Mouse (Mus musculus) cortical plate, adult 2 months (tissue): ENCODE data around the gene Fbxo2. TPM values are rescaled to one million over a fixed set of nuclear protein-coding genes. Genes with fewer than 3 reads are reported as not detected.
A peak's percentile ranks its signal among the peaks of the same experiment; 100 is the strongest.

Experiments
- H3K27ac ChIP-seq: fragments of 200-500 bp; 2 replicates; pipeline ENCODE4 v1.5.1; 2012; ENCODE audit warnings: low read length, control low read depth, inconsistent platforms; ENCODE audit not compliant: insufficient read depth
- H3K4me1 ChIP-seq: fragments of 200-500 bp; 2 replicates; pipeline ENCODE4 v1.6.1; 2011; ENCODE audit warnings: low read length; ENCODE audit not compliant: control insufficient read depth, insufficient read depth
- H3K4me3 ChIP-seq: fragments of 200-500 bp; 2 replicates; pipeline ENCODE4 v1.5.1; 2011; ENCODE audit warnings: mild to moderate bottlenecking, low read length, control low read depth; ENCODE audit not compliant: insufficient read depth
- CTCF ChIP-seq: fragments of 200-500 bp; IDR thresholded peaks from 2 replicates; pipeline ENCODE4 v1.5.1; 2011; ENCODE audit warnings: mild to moderate bottlenecking, control low read depth, low read length; ENCODE audit not compliant: insufficient read depth; ENCODE audit errors: extremely low read depth
- POLR2A ChIP-seq: fragments of 200-500 bp; IDR thresholded peaks from 2 replicates; pipeline ENCODE4 v1.6.1; 2011; ENCODE audit warnings: mild to moderate bottlenecking, low read length, control low read depth; ENCODE audit not compliant: insufficient read depth; ENCODE audit errors: extremely low read depth
- polyA plus RNA-seq: library from polyadenylated mRNA; depleted of rRNA; stranded (reverse); fragments of >200 nt; gene quantifications from 2 replicates; pipeline ENCODE4 v1.2.3, GENCODE M21; 2012

The Fbxo2 gene
- polyA plus RNA-seq, 1 experiment = 142 TPM

DNA sequence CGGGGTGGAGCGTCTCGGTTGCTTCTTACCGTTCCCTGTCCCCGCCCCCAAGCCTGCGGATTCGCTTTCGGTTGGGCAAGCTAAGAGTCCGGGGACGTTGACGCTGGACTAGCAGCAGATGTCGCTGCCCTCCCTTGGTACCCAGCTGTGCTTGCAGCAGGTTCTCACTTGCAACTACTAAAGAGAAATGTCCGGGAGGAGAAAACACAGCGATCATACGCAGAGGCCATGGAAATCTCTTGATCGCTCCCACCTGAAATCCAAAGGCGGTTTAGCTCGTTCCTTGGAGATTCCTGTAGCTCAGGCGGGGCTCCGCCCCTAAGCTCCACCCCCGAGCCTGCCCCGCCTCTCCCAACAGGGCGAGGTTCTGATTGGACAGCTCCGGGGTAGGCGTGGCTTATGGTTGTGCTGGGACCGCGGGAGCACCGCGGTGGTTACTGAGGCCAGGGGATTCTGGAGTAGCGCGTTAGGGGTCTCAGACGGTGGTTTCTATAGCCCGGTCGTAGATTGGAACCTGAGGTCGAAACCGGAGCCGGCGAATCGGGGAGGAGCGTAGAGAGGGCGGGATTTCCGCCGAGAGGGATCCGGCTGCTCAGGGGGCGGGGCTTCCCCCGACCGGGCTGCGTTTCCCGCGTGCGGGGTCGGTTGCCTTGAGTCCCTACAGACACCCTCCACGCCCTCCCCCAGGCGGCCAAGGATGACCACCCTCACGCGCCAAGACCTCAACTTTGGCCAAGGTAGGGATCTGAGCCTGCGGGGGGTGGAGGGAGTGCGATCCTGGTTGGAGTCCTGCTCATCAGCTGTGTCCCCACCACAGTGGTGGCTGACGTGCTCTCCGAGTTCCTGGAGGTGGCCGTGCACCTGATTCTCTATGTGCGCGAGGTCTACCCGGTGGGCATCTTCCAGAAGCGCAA, 20.1 kb upstream of the Fbxo2 start:
- TF ChIP-seq CTCF = peak; percentile 62
- TF ChIP-seq POLR2A = peak; percentile 37
- H3K4me1 ChIP-seq = peaks cover 2% of the 10 kb centered on the region; the same call in 1 of the 2 replicates
- peak overlapping the region; percentile 85 for H3K4me3 ChIP-seq
- H3K27ac ChIP-seq = peak overlapping the region; percentile 69

DNA sequence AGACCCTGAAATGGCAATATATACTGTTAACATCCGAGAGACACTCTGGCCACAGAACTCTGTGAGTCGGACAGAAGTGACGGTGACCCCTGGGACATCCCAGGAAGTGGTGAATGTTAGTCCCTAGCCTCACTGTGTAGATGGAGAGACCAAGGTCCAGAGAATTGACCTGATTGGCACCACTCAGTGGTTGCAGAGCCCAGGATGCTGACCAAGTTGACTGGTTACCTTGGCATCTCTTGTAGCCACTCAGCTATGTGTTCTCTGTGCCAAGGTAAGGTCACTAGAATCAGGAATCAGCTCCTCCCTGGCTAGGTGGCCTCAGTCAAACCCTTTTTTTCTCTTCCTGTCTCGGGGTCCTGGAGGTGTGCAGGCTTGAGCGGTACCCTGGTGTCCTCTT, 16.7 kb upstream of the Fbxo2 start:
- no peak overlapping the region for H3K4me3 ChIP-seq
- no peak overlapping the region for H3K27ac ChIP-seq
- H3K4me1 ChIP-seq = peaks cover 2% of the 10 kb centered on the region; the same call in 1 of the 2 replicates
- TF ChIP-seq CTCF = no peak

DNA sequence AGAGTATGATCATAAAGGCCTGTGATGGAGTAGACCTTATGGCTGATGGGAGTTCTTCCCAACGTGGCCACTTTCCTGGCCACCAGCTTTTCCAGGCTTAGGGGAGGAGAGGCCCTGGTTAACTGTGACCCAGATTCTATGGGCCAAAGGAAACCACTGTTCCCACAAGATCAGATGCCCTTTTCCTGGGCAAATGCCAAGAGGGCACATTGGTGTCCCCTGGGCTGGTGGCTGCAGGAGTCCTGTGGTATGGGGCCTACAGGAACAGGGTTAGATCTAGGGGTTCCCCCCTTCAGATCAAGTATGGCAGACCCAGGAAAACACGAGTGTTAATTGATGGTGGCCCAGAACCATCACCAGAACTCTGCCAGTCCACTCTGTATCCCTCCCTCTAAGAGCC, 12.7 kb upstream of the Fbxo2 start:
- H3K4me3 ChIP-seq = no peak overlapping the region
- no peak overlapping the region for H3K27ac ChIP-seq
- TF ChIP-seq POLR2A (no peak), CTCF (no peak)
- H3K4me1 ChIP-seq = 0 out of 2 replicates have a peak, but pooled peaks cover 2% of the 10 kb centered on the region

DNA sequence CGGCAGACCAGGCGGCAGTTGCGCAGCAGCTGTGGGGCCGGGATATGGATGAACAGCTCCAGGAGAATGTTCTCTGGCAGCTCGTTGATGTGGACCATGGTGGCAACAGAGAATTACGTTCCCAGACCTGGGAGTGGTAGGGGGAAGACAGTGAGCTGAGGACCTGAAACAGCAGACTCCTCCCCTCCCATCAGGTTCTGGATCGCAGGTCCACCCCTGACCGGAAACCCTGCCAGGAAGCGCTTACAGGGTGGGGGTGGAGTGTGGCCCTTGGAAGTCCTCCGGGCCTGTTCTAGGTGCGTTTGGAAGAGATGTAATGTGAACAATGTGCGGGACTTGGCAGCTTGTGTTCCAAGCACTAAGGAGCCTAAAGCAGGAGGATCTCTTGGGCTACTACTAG, 10.9 kb upstream of the Fbxo2 start:
- Histone ChIP-seq H3K27ac (no peak overlapping the region), H3K4me3 (no peak overlapping the region), H3K4me1 (no peaks in the 10 kb centered on the region)
- TF ChIP-seq CTCF (no peak), POLR2A (no peak)

DNA sequence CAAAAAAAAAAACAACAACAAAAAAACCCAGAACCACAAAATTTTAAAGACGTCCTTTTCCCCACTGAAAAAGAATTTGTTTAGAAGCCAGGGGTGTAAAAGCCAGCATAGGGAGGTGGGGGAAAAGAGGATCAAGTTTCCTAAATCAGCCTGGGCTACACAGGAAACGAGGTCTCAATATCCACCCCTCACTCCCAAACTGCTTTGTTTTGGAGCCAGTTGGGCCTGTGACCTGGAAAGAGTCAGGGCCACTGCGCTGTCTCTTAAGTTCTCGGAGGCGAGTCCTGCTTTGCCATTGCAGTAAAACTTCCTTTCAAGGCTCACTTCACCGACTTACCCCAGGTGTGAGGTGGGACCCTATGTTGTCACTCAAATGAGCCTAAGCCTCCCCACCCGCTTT, 10.2 kb upstream of the Fbxo2 start:
- H3K27ac ChIP-seq = no peak overlapping the region
- TF ChIP-seq POLR2A (no peak), CTCF (no peak)
- H3K4me1 ChIP-seq = no peaks in the 10 kb centered on the region
- H3K4me3 ChIP-seq = no peak overlapping the region

- Histone ChIP-seq H3K4me3 (peak overlapping the region; percentile 62; the same call in 1 of the 2 replicates), H3K4me1 (no peaks in the 10 kb centered on the region), H3K27ac (no peak overlapping the region)
- no peak for TF ChIP-seq POLR2A
- TF ChIP-seq CTCF = no peak
These were observed 9.5 kb upstream of the Fbxo2 start for GRCm38 (mm10) chr4:148150953-148151266.

DNA sequence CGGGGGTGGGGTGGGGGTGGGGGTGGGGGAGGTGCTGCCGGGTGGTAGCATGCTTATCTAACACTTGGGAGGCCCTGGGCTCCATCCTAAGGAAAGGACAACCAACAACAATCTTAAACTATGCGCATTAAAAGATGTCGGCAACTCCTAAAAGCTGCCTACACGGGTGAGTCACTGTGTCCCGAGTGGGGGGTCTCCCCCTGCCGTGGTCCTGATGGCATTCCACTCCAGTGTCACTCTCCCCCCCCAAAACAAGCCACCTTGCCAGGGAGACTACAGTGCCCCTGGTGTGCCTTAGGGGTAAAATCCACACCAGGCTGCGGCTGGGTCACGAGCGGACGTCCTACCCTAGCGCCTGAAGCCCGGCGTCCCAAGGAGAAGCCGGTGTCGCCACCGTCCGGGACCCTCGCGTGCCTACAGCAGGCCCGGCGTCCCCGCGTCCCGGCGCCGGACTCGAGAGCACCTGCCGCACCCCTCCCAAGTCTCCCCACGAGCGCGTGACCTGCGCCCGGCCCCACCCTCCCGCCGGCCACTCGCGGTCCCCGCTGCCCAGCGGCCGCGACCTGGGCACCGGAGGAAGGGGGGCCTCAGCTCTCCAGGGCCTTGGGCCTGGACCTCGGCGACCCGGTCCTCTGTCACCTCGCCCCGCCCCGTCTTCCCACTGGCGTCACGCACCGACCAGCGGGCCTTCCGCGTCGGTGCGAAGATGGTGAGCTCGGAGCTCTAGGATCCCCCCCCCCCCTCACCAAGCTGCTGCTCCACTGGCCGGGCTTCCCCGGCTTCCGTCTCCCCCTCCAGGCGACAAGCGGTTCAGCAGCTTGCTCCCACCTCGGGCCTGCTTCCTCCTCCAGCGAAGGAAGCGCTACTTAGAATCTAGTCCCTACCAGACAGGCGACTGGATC, 8.9 kb upstream of the Fbxo2 start, which contains the start of gene Fbxo6:
Fbxo6 (minus strand) TSS at position 874 of the 902 bp plus-strand sequence.
- Histone ChIP-seq H3K4me1 (no peaks in the 10 kb centered on the region), H3K27ac (peak within 1 kb of the TSS; percentile 88)
- TF ChIP-seq POLR2A (peak; percentile 62), CTCF (peak; percentile 44)

DNA sequence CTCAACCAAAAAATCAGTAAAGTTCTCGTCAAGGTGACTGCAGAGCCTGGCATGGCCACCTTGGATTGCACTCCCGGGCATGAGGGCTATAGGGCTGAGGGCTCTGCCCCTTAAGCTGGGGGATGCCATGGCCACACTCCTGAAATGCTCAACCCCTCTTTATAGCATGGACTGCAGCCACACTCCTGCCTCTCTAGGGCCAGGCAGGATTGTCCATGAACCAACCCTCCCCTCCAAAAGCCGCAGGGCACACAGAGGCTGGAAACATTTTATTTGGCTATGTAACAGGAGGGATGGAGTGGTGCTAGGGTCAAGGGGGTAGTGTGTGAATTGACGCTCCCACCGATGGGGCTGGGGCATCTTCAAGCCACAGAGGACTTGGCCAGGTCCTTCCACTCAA, 7.9 kb upstream of the Fbxo2 start:
- no peak overlapping the region for H3K27ac ChIP-seq
- H3K4me1 ChIP-seq = no peaks in the 10 kb centered on the region
- no peak overlapping the region for H3K4me3 ChIP-seq
- TF ChIP-seq CTCF = no peak
- TF ChIP-seq POLR2A = no peak

More for the DNA sequence above, 8.9 kb upstream of the Fbxo2 start, which contains the start of gene Fbxo6:
- peak within 1 kb of the TSS; percentile 62 for H3K4me3 ChIP-seq

GRCm38 (mm10) chr4:148154006-148154405, 6.4 kb upstream of the Fbxo2 start:
- Histone ChIP-seq H3K27ac (no peak overlapping the region), H3K4me3 (no peak overlapping the region), H3K4me1 (no peaks in the 10 kb centered on the region; the same call in 1 of the 2 replicates)
- TF ChIP-seq POLR2A = no peak
- no peak for TF ChIP-seq CTCF
